Mouse (Mus musculus) forebrain, embryonic 16.5 days (tissue): Measurements from ENCODE around the gene Olfr623. TPM values are rescaled to one million over a fixed set of nuclear protein-coding genes. Genes with fewer than 3 reads are reported as not detected.

Experiments used
- polyA plus RNA-seq: library from polyadenylated mRNA; unstranded; fragments of >200 nt; fragmentation: Nextera tagmentation; extraction: Ambion mirVana; gene quantifications from 2 replicates; pipeline ENCODE4 v1.2.1, GENCODE M21; 2015

The Olfr623 gene
- polyA plus RNA-seq, 1 experiment from 2014 or later: not detected

Other genes with a start within 250 kb of the Olfr623 start
- not detected in 2 replicates for gene Usp17lc, start 248.6 kb downstream of the Olfr623 start, polyA plus RNA-seq
- not detected in 2 replicates for gene Olfr605, start 218.3 kb downstream of the Olfr623 start, polyA plus RNA-seq
- gene Olfr606, start 214.7 kb downstream of the Olfr623 start, polyA plus RNA-seq: not detected in 2 replicates
- not detected in 2 replicates for gene Olfr607, start 199.5 kb downstream of the Olfr623 start, polyA plus RNA-seq
- gene Olfr608, start 193.8 kb downstream of the Olfr623 start, polyA plus RNA-seq: not detected in 2 replicates
- gene Olfr609, start 165.6 kb downstream of the Olfr623 start, polyA plus RNA-seq: not detected in 2 replicates
- gene Olfr610, start 151.6 kb downstream of the Olfr623 start, polyA plus RNA-seq: not detected in 2 replicates
- gene Olfr611, start 142.9 kb downstream of the Olfr623 start, polyA plus RNA-seq: not detected in 2 replicates
- not detected in 2 replicates for gene Olfr612, start 121.0 kb downstream of the Olfr623 start, polyA plus RNA-seq
- gene Olfr613, start 115.6 kb downstream of the Olfr623 start, polyA plus RNA-seq: not detected in 2 replicates
- not detected in 2 replicates for gene Olfr615, start 107.6 kb downstream of the Olfr623 start, polyA plus RNA-seq
- not detected in 2 replicates for gene Olfr616, start 94.6 kb downstream of the Olfr623 start, polyA plus RNA-seq
- not detected in 2 replicates for gene Olfr617, start 90.6 kb downstream of the Olfr623 start, polyA plus RNA-seq
- not detected in 2 replicates for gene Olfr618, start 73.6 kb downstream of the Olfr623 start, polyA plus RNA-seq
- not detected in 2 replicates for gene Olfr619, start 63.1 kb downstream of the Olfr623 start, polyA plus RNA-seq
- gene Olfr620, start 51.2 kb downstream of the Olfr623 start, polyA plus RNA-seq: not detected in 2 replicates
- gene Olfr622, start 21.0 kb downstream of the Olfr623 start, polyA plus RNA-seq: not detected in 2 replicates
- not detected in 2 replicates for gene Olfr624, start 7.5 kb upstream of the Olfr623 start, polyA plus RNA-seq
- not detected in 2 replicates for gene Olfr625-ps1, start 19.0 kb upstream of the Olfr623 start, polyA plus RNA-seq
- not detected in 2 replicates for gene Olfr243, start 51.0 kb upstream of the Olfr623 start, polyA plus RNA-seq
- gene Olfr628, start 66.7 kb upstream of the Olfr623 start, polyA plus RNA-seq: not detected in 2 replicates
- gene Olfr629, start 81.2 kb upstream of the Olfr623 start, polyA plus RNA-seq: not detected in 2 replicates
- not detected in 2 replicates for gene Olfr630, start 93.6 kb upstream of the Olfr623 start, polyA plus RNA-seq
- gene Olfr69, start 107.9 kb upstream of the Olfr623 start, polyA plus RNA-seq: not detected in 2 replicates
- gene Olfr68, start 116.0 kb upstream of the Olfr623 start, polyA plus RNA-seq: not detected in 2 replicates
- gene Olfr67, start 128.1 kb upstream of the Olfr623 start, polyA plus RNA-seq: not detected in 2 replicates
- 1,171 and 1,472 TPM in 2 replicates for gene Hbb-bt, start 150.3 kb upstream of the Olfr623 start, polyA plus RNA-seq
- gene Hbb-bs, start 164.4 kb upstream of the Olfr623 start, polyA plus RNA-seq: 3,869 and 4,747 TPM in 2 replicates
- gene Hbb-bh2, start 176.8 kb upstream of the Olfr623 start, polyA plus RNA-seq: not detected in 2 replicates
- 0.43 TPM in 1 of 2 replicates, not detected in the other for gene Hbb-bh1, start 179.5 kb upstream of the Olfr623 start, polyA plus RNA-seq
- gene Hbb-y, start 189.5 kb upstream of the Olfr623 start, polyA plus RNA-seq: 24.4 and 25.7 TPM in 2 replicates
- gene Olfr66, start 222.6 kb upstream of the Olfr623 start, polyA plus RNA-seq: not detected in 2 replicates
- gene Olfr64, start 230.8 kb upstream of the Olfr623 start, polyA plus RNA-seq: not detected in 2 replicates
- gene Olfr65, start 239.8 kb upstream of the Olfr623 start, polyA plus RNA-seq: not detected in 2 replicates